Mouse (Mus musculus): ENCODE data around the gene Dennd1a. TPM values are rescaled to one million over a fixed set of nuclear protein-coding genes. Genes with fewer than 3 reads are reported as not detected.

Dennd1a gene
- polyA plus RNA-seq, 1 experiment: 11.9 TPM

DNA sequence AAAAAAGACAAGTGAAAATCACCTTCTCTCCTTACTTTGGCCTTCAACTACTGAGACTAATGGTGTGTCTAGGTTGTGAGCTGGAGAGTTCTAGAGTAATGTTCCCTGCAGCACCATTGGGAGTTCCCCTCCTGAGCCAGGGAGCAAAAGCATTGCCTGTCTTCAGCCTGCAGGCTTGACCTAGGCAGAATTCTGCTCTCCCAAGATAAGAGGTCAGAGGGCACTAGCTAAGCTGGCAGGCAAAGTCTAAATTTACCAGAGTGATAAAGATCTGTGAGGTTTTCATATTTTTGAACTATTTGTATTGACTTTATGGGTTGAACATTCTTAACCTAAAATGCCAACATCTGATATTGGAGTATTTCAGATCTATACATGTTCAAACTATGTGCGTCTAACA is 125.7 kb downstream of the Dennd1a start:
- Histone ChIP-seq H3K27me3 (ENCODE audit: control insufficient read depth, insufficient read depth, low read length, poor library complexity, severe bottlenecking) (no peaks in the 10 kb centered on the region), H3K36me3 (ENCODE audit: control insufficient read depth, insufficient read depth, low read length, poor library complexity, severe bottlenecking) (no peaks in the 10 kb centered on the region), H3K9ac (ENCODE audit: low read depth, poor library complexity, severe bottlenecking) (no peak overlapping the region), H3K4me1 (ENCODE audit: control insufficient read depth, insufficient read depth, low read length) (no peaks in the 10 kb centered on the region), H3K9me3 (replicated peaks; ENCODE audit: control insufficient read depth, insufficient read depth, low read length, poor library complexity, severe bottlenecking) (no peaks in the 10 kb centered on the region), H3K27ac (ENCODE audit: insufficient read depth, low read length) (no peak overlapping the region), H3K4me3 (ENCODE audit: low read depth, low read length) (no peak overlapping the region)
- TF ChIP-seq EP300 (IDR thresholded peaks at IDR 0.05; ENCODE audit: insufficient read depth, low read depth, low read length): no peak
- no peak for TF ChIP-seq CTCF (IDR thresholded peaks at IDR 0.05; ENCODE audit: low read depth, low read length)
- no peak for TF ChIP-seq POLR2A (IDR thresholded peaks at IDR 0.05; ENCODE audit: insufficient read depth, low read length)

DNA sequence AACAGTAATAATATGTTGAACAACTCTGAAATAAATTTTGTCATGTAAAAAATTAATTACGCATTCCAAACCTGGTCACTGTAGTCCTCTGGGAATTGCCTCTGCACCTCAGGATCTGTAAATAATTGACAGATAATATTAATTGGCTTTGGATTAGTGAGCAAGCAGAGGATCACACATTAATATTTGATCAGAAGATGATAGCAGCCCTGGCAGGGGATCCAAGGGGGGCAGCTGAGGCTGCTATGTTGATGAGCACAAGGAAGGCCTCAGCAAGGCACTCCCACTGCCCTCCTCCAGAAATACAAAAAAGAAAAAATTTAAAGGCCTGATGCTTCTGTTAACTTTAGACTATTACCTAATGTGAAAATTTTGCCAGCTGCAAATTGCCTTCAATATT is 127.5 kb downstream of the Dennd1a start:
- no peaks in the 10 kb centered on the region for H3K9me3 ChIP-seq (replicated peaks; ENCODE audit: control insufficient read depth, insufficient read depth, low read length, poor library complexity, severe bottlenecking)
- no peak overlapping the region for H3K4me3 ChIP-seq (ENCODE audit: low read depth, low read length)
- H3K4me1 ChIP-seq (ENCODE audit: control insufficient read depth, insufficient read depth, low read length): no peaks in the 10 kb centered on the region
- no peak overlapping the region for H3K27ac ChIP-seq (ENCODE audit: insufficient read depth, low read length)
- H3K9ac ChIP-seq (ENCODE audit: low read depth, poor library complexity, severe bottlenecking): no peak overlapping the region
- no peaks in the 10 kb centered on the region for H3K36me3 ChIP-seq (ENCODE audit: control insufficient read depth, insufficient read depth, low read length, poor library complexity, severe bottlenecking)
- H3K27me3 ChIP-seq (ENCODE audit: control insufficient read depth, insufficient read depth, low read length, poor library complexity, severe bottlenecking): no peaks in the 10 kb centered on the region
- TF ChIP-seq POLR2A (IDR thresholded peaks at IDR 0.05; ENCODE audit: insufficient read depth, low read length): no peak
- TF ChIP-seq CTCF (IDR thresholded peaks at IDR 0.05; ENCODE audit: low read depth, low read length): no peak
- no peak for TF ChIP-seq EP300 (IDR thresholded peaks at IDR 0.05; ENCODE audit: insufficient read depth, low read depth, low read length)

DNA sequence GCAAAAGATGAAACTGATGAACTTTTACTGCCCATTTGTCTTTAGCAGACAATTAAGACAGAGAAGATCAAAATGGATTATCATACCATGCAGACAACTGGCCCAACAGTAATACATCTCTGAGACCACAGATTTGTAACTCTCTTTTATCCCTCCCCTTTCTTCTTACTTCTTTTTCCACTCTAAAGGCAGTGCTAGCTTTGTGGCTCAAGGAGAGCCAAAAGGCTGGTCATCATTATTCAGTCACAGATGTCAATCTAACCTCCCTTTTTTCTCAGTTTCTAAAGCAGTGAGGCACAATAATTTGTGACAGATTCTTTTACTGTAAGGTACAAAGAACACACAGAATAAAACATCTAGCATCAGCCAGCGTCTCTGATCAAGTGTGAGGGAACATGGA is 130.2 kb downstream of the Dennd1a start:
- H3K9ac ChIP-seq (ENCODE audit: low read depth, poor library complexity, severe bottlenecking): no peak overlapping the region
- TF ChIP-seq CTCF (IDR thresholded peaks at IDR 0.05; ENCODE audit: low read depth, low read length) (no peak), EP300 (IDR thresholded peaks at IDR 0.05; ENCODE audit: insufficient read depth, low read depth, low read length) (no peak), POLR2A (IDR thresholded peaks at IDR 0.05; ENCODE audit: insufficient read depth, low read length) (no peak)
- no peak overlapping the region for H3K27ac ChIP-seq (ENCODE audit: insufficient read depth, low read length)
- no peak overlapping the region for H3K4me3 ChIP-seq (ENCODE audit: low read depth, low read length)
- no peaks in the 10 kb centered on the region for H3K27me3 ChIP-seq (ENCODE audit: control insufficient read depth, insufficient read depth, low read length, poor library complexity, severe bottlenecking)
- no peaks in the 10 kb centered on the region for H3K4me1 ChIP-seq (ENCODE audit: control insufficient read depth, insufficient read depth, low read length)
- no peaks in the 10 kb centered on the region for H3K9me3 ChIP-seq (replicated peaks; ENCODE audit: control insufficient read depth, insufficient read depth, low read length, poor library complexity, severe bottlenecking)
- H3K36me3 ChIP-seq (ENCODE audit: control insufficient read depth, insufficient read depth, low read length, poor library complexity, severe bottlenecking): no peaks in the 10 kb centered on the region

- H3K36me3 ChIP-seq (ENCODE audit: control insufficient read depth, insufficient read depth, low read length, poor library complexity, severe bottlenecking): no peaks in the 10 kb centered on the region
- H3K9me3 ChIP-seq (replicated peaks; ENCODE audit: control insufficient read depth, insufficient read depth, low read length, poor library complexity, severe bottlenecking): no peaks in the 10 kb centered on the region
- no peak overlapping the region for H3K4me3 ChIP-seq (ENCODE audit: low read depth, low read length)
- H3K4me1 ChIP-seq (ENCODE audit: control insufficient read depth, insufficient read depth, low read length): no peaks in the 10 kb centered on the region
- H3K9ac ChIP-seq (ENCODE audit: low read depth, poor library complexity, severe bottlenecking): no peak overlapping the region
- H3K27ac ChIP-seq (ENCODE audit: insufficient read depth, low read length): no peak overlapping the region
- no peaks in the 10 kb centered on the region for H3K27me3 ChIP-seq (ENCODE audit: control insufficient read depth, insufficient read depth, low read length, poor library complexity, severe bottlenecking)
- TF ChIP-seq EP300 (IDR thresholded peaks at IDR 0.05; ENCODE audit: insufficient read depth, low read depth, low read length) (no peak), CTCF (IDR thresholded peaks at IDR 0.05; ENCODE audit: low read depth, low read length) (no peak), POLR2A (IDR thresholded peaks at IDR 0.05; ENCODE audit: insufficient read depth, low read length) (no peak)
These were observed 131.2 kb downstream of the Dennd1a start for GRCm38 (mm10) chr2:38156001-38156400.

DNA sequence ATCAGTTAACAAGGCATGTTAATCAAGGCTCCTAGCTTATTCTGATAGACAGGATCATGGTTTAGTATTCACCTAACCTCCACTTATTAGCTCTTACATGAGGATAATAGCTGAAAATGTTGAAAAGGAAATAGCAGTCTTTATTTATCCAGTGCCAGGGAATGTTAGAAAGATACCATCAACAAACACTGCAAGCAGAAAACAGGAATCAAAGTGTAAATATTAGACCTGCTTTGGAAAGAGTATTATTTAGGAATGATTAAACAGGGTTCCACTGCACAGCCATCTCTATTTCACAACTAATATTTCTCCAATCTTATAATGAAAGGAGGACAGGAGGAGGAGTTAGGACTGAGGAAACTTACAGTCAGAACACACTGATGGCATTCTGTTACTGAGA is 142.4 kb downstream of the Dennd1a start:
- no peaks in the 10 kb centered on the region for H3K9me3 ChIP-seq (replicated peaks; ENCODE audit: control insufficient read depth, insufficient read depth, low read length, poor library complexity, severe bottlenecking)
- no peak for TF ChIP-seq EP300 (IDR thresholded peaks at IDR 0.05; ENCODE audit: insufficient read depth, low read depth, low read length)
- no peak for TF ChIP-seq POLR2A (IDR thresholded peaks at IDR 0.05; ENCODE audit: insufficient read depth, low read length)
- no peak for TF ChIP-seq CTCF (IDR thresholded peaks at IDR 0.05; ENCODE audit: low read depth, low read length)
- no peaks in the 10 kb centered on the region for H3K4me1 ChIP-seq (ENCODE audit: control insufficient read depth, insufficient read depth, low read length)
- no peaks in the 10 kb centered on the region for H3K36me3 ChIP-seq (ENCODE audit: control insufficient read depth, insufficient read depth, low read length, poor library complexity, severe bottlenecking)
- H3K9ac ChIP-seq (ENCODE audit: low read depth, poor library complexity, severe bottlenecking): no peak overlapping the region
- no peak overlapping the region for H3K27ac ChIP-seq (ENCODE audit: insufficient read depth, low read length)
- no peaks in the 10 kb centered on the region for H3K27me3 ChIP-seq (ENCODE audit: control insufficient read depth, insufficient read depth, low read length, poor library complexity, severe bottlenecking)
- no peak overlapping the region for H3K4me3 ChIP-seq (ENCODE audit: low read depth, low read length)

- Histone ChIP-seq H3K4me3 (ENCODE audit: low read depth, low read length) (no peak overlapping the region), H3K27me3 (ENCODE audit: control insufficient read depth, insufficient read depth, low read length, poor library complexity, severe bottlenecking) (no peaks in the 10 kb centered on the region), H3K9me3 (replicated peaks; ENCODE audit: control insufficient read depth, insufficient read depth, low read length, poor library complexity, severe bottlenecking) (no peaks in the 10 kb centered on the region), H3K9ac (ENCODE audit: low read depth, poor library complexity, severe bottlenecking) (no peak overlapping the region), H3K36me3 (ENCODE audit: control insufficient read depth, insufficient read depth, low read length, poor library complexity, severe bottlenecking) (no peaks in the 10 kb centered on the region), H3K4me1 (ENCODE audit: control insufficient read depth, insufficient read depth, low read length) (no peaks in the 10 kb centered on the region), H3K27ac (ENCODE audit: insufficient read depth, low read length) (no peak overlapping the region)
- TF ChIP-seq EP300 (IDR thresholded peaks at IDR 0.05; ENCODE audit: insufficient read depth, low read depth, low read length) (no peak), CTCF (IDR thresholded peaks at IDR 0.05; ENCODE audit: low read depth, low read length) (no peak), POLR2A (IDR thresholded peaks at IDR 0.05; ENCODE audit: insufficient read depth, low read length) (no peak)
These were observed 143.0 kb downstream of the Dennd1a start for GRCm38 (mm10) chr2:38144067-38144779.

Measured in ES-Bruce4 (cell line).